Mouse (Mus musculus): ENCODE measurements around the gene Cacna2d1.

Cacna2d1 gene

GRCm38 (mm10) chr5:15934376-15935233, at the start of gene Cacna2d1:
Cacna2d1 (plus strand) TSS chr5:15934691.
- no peak for DNase-seq (ENCODE audit: low read depth)

GRCm38 (mm10) chr5:15895098-15895497, 39.4 kb upstream of the Cacna2d1 start:
- no peak for DNase-seq (ENCODE audit: low read depth)

GRCm38 (mm10) chr5:15896706-15897105, 37.8 kb upstream of the Cacna2d1 start:
- DNase-seq (ENCODE audit: low read depth), result no peak

- no peak for DNase-seq (ENCODE audit: low read depth)
These were observed 28.0 kb upstream of the Cacna2d1 start for GRCm38 (mm10) chr5:15906446-15906845.

- no peak for DNase-seq (ENCODE audit: low read depth)
These were observed 19.6 kb upstream of the Cacna2d1 start for GRCm38 (mm10) chr5:15914931-15915330.

- no peak for DNase-seq (ENCODE audit: low read depth)
These were observed 6.0 kb upstream of the Cacna2d1 start for GRCm38 (mm10) chr5:15928506-15928905.

- DNase-seq (ENCODE audit: low read depth), result no peak
These were observed 1.5 kb upstream of the Cacna2d1 start for GRCm38 (mm10) chr5:15933017-15933416.

GRCm38 (mm10) chr5:15933581-15934375, 713 bp upstream of the Cacna2d1 start:
- DNase-seq (ENCODE audit: low read depth), result no peak

GRCm38 (mm10) chr5:15935234-15935728, 790 bp downstream of the Cacna2d1 start:
- DNase-seq (ENCODE audit: low read depth), result no peak

- DNase-seq (ENCODE audit: low read depth), result no peak
These were observed 1.6 kb downstream of the Cacna2d1 start for GRCm38 (mm10) chr5:15935831-15936710.

- DNase-seq (ENCODE audit: low read depth), result no peak
These were observed 6.8 kb downstream of the Cacna2d1 start for GRCm38 (mm10) chr5:15941191-15941725.

- no peak for DNase-seq (ENCODE audit: low read depth)
These were observed 7.6 kb downstream of the Cacna2d1 start for GRCm38 (mm10) chr5:15942051-15942450.

- no peak for DNase-seq (ENCODE audit: low read depth)
These were observed 14.0 kb downstream of the Cacna2d1 start for GRCm38 (mm10) chr5:15948290-15949037.

GRCm38 (mm10) chr5:15959760-15960159, 25.3 kb downstream of the Cacna2d1 start:
- DNase-seq (ENCODE audit: low read depth), result no peak

- no peak for DNase-seq (ENCODE audit: low read depth)
These were observed 27.4 kb downstream of the Cacna2d1 start for GRCm38 (mm10) chr5:15961866-15962265.

- no peak for DNase-seq (ENCODE audit: low read depth)
These were observed 32.4 kb downstream of the Cacna2d1 start for GRCm38 (mm10) chr5:15966888-15967287.

GRCm38 (mm10) chr5:15971821-15972220, 37.3 kb downstream of the Cacna2d1 start:
- DNase-seq (ENCODE audit: low read depth), result no peak

GRCm38 (mm10) chr5:15972351-15972750, 37.9 kb downstream of the Cacna2d1 start:
- DNase-seq (ENCODE audit: low read depth), result no peak

- DNase-seq (ENCODE audit: low read depth), result no peak
These were observed 40.2 kb downstream of the Cacna2d1 start for GRCm38 (mm10) chr5:15974652-15975051.

- DNase-seq (ENCODE audit: low read depth), result no peak
These were observed 44.7 kb downstream of the Cacna2d1 start for GRCm38 (mm10) chr5:15979225-15979624.

- DNase-seq (ENCODE audit: low read depth), result no peak
These were observed 48.1 kb downstream of the Cacna2d1 start for GRCm38 (mm10) chr5:15982573-15982972.
